Mouse (Mus musculus): ENCODE results near the gene Pagr1a.

DNA sequence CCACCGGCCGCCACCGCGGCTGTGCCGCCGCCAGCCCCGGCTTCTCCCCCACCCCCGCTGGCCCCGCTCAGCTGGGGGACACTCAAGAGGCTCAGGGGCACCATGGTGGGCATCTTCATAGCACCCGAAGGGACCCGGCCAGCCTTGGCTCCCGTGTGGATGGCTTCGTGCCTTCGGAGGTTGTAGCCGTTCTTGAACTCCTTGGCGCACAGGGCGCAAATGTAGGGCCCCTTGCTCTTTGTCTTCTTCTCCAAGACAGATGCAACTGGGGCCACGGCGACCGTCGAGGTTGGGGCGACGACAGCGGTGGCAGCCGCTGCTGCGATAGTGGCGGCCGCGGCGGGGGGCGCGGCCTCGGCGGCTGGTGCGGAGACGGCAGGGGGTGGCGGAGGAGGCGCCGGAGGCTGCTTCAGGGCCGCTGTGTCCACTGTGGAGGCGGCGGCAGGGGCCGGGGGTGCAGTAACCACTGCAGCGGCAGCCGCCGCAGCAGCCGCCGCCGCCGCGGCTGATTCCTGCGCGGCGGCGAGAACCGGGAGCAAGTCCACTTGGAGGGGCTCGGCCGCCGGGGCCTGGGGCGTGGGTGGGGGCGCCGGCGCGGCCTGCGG lies 8.5 kb upstream of the Pagr1a start:
- TF ChIP-seq CTCF (IDR thresholded peaks at IDR 0.05) (no peak), EP300 (IDR thresholded peaks at IDR 0.05) (no peak)
